Mouse (Mus musculus) naive thymus-derived CD4-positive, alpha-beta T cell, adult 2 months (primary cell): ENCODE results near the gene Vps54.
A peak's percentile ranks its signal among the peaks of the same experiment; 100 is the strongest.
"Not testable (repeated sequence)": the region's sequence is repeated elsewhere in the genome, so short reads cannot be mapped to it uniquely, and the experiment has no call there.

Source experiments
- DNase-seq: peaks from one replicate; pipeline ENCODE4 v3.0.0-alpha.2; 2011; ENCODE audit warnings: low read depth

The Vps54 gene

GRCm38 (mm10) chr11:21239021-21239661 lies at the start of gene Vps54:
Vps54 (plus strand) TSS chr11:21239281.
- DNase-seq = peak; percentile 72

DNA sequence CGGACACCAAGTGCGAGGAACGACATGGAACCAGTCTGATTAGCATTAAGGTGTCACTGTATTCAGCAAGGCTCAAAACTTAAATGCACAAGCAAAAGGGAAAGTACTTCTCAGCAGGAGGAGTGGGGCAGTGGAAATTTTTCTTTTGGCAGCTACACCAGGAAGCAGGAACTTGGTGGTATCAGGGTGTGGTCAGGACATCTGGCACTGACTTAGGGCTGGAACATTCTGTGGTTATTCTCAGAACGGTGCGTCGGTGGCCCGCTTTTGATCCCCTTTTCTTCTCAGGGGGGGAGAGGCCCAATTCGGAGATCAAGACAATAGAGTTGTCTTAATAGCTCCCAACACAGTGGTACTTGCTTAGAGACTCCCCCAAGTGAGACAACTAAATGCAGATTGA lies 47.3 kb upstream of the Vps54 start:
- DNase-seq = not testable (repeated sequence)

GRCm38 (mm10) chr11:21194851-21195250 lies 44.2 kb upstream of the Vps54 start:
- no peak for DNase-seq

GRCm38 (mm10) chr11:21209046-21209445 lies 30.0 kb upstream of the Vps54 start:
- DNase-seq = no peak

- DNase-seq = not testable (repeated sequence)
These were observed 29.4 kb upstream of the Vps54 start for GRCm38 (mm10) chr11:21209701-21210100.

GRCm38 (mm10) chr11:21217419-21217818 lies 21.7 kb upstream of the Vps54 start:
- DNase-seq = no peak

DNA sequence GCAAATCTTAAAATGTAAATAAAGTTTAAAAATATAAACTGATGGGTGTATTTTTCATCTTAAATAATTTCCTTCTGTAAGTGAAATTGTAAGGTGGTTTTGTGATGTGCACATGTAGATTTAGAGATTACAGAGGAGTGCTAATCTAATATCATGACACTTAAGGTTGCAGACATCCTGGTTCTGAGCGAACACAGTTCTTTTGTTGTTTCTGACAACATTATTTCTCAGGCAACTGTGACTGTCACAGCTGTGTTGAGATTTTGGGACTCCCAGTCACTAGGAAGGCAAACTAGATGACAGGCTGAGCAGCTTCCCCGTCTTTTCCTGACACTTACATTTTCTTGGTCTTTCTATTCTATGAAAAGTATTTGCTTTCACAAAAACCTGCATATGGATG lies 19.8 kb upstream of the Vps54 start:
- no peak for DNase-seq

DNA sequence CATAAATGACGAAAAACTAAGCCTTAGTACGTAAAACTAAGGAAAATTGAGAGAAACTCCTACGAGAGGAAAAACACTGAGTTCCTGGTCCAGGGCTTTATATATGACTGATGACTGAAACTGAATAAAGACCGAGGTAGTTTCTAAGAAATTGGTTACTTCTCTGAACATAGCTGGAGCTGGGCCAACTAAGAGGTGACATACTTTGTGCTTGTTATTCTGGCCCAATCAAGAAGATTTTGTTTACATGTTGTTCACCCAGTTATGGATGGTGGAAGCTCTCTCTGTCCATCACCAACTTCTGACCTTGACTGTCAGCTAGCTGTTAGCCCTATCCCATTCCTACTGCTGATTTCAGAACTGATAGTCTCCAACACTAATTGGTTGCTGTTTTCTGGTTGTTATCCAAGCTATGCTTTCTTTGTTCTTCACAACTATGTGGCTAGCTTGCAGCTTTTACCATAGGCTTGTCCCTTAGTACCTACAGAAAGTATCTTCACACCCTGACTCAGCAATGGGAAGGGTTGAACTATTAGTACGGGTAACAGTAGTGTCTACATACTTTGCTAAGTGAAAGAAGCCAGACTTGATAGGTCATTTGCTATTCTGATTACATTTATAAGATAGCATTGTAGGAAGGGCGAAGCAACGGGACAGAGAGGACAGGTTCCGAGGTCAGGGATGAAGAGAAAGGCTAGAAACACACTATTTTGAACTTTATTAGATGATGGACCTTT lies 19.1 kb upstream of the Vps54 start:
- no peak for DNase-seq

DNA sequence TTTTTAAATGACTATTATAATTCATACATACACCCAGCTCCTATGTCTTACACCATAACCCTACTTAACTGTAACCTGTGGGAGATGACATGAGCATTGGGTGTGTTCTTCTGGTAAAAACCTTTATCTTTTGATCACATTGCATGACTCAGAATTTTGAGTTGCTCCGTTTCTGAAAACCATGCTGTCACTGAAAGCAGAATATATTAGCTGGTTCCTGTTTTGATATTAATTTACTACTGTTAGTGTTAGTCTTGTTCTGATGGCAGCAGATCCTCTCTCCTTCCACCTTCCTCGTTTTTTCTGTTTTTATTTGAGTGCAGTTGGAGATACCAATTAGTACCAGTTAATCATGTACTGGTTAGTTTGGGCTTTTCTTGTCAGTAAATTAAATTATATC lies 18.3 kb upstream of the Vps54 start:
- no peak for DNase-seq

- DNase-seq = no peak
These were observed 17.7 kb upstream of the Vps54 start for GRCm38 (mm10) chr11:21221396-21221795.

- peak; percentile 42 for DNase-seq
These were observed 16.4 kb upstream of the Vps54 start for GRCm38 (mm10) chr11:21222606-21223207.

GRCm38 (mm10) chr11:21223539-21223938 lies 15.5 kb upstream of the Vps54 start:
- DNase-seq = no peak

GRCm38 (mm10) chr11:21224041-21224440 lies 15.0 kb upstream of the Vps54 start:
- peak; percentile 30 for DNase-seq

- DNase-seq = no peak
These were observed 14.6 kb upstream of the Vps54 start for GRCm38 (mm10) chr11:21224446-21224845.

DNA sequence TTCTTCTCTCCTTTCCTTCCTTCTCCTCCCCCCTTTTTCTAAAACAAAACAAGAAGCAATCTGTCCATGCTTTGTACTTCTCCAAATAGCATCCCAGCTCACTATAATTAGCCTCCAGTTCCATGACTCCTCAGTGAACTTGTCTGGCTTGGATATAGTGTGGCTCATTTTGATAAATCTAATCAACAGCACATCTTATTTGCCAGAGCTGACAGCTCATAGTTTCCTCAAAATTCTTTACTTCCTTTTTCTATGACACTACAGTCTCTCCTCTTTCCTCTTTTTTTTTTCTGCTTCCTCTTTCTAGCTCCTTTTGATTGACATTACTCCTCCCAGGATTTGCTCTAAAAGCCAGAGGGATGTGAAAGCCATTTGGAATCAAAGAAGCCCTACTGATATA lies 14.1 kb upstream of the Vps54 start:
- no peak for DNase-seq

GRCm38 (mm10) chr11:21235381-21235780 lies 3.7 kb upstream of the Vps54 start:
- DNase-seq = no peak

DNA sequence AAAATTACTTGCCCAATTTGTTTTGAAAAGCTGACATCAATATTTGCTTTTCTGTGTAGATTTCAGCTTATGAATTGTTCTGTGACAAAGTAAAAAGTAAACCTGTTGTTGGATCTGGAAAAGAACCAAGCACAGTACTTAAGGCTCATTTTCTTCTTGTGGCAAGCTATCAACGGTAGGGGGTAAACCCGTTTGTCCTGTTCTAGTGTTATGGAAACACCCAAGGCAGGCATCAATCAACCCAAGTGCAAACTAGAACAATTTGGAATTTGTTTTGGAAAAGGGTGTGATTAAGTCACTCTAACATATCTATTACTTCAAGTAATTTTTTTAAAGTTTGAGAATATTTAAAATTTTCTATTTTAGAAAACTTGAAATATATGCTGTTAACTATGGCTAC lies 3.3 kb upstream of the Vps54 start:
- DNase-seq = no peak

GRCm38 (mm10) chr11:21236996-21237395 lies 2.1 kb upstream of the Vps54 start:
- DNase-seq = peak; percentile 39

DNA sequence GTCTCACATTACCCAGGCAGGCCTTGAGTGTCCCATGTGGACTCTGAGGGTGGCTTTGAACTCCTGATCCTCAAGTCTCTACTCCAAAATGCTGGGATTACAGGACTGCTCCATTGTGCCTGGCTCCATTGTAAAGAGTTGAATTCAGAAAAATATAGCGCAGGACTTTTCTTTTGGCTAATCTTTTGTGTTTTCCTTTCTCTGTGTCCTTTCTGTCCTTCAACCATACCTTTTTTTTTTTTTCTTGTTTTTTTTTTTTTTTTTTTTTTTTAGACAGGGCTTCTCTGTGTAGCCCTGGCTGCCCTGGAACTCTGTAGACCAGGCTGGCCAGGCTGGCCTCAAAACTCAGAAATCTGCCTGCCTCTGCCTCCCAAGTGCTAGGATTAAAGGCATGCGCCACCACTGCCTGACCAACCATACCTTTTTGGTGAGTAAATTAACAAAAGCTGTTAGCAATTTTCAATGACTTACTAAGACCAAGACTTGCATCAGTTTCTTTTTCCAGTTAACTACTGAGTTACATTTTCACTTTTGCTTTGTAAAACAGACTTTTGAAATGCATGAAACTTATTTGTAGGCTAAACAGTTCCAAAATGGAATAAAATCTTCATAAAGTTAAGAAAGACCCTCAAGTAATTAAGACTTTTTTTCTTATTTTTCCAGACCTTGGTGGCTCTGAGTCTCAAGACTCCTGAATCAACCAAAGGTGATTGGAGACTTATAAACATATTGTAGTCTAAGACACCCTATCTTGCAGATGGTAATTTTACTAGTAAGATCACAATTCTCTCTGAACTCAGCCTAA lies 1.4 kb upstream of the Vps54 start:
- DNase-seq = peak; percentile 55

DNA sequence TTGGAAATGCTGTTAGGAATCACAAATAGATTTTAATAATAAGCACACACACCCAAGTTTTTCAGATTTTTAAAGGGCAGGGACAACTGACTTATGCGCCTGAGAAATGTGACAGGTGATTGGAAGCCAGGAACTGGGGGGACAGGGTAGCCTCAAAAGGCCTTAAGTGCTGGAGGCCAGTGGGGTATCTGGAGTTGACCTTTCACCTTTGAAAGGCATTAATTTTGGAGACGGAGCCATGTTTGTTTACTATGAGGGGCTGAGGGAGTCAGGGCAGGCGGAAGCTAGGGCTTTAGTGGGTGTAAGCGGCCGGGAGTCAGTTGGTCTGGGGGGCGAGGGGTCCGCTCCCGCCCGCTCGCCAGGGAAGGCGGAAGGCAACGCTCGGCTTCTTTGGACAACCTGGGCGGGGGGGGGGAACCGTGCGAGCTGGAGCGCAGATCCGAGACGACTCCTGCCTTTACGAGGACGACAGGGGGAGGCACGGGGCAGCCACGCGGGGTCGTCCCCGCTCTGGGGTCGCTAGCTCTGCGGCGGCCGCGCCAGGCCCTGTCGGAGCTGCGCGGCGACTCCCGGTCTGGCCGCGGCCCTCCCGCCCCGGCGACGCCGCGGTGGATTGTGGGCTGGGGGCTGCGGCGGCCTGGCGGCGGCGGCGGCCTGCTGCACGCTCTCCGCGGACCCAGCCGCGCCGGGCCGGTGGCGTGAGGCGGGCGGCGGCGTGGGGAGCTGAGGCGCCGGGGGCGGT lies 631 bp upstream of the Vps54 start:
- DNase-seq = peak; percentile 68

- peak; percentile 23 for DNase-seq
These were observed 855 bp downstream of the Vps54 start for GRCm38 (mm10) chr11:21239763-21240509.
